Mouse (Mus musculus) bone marrow macrophage, adult 2 months (primary cell): ENCODE results near the gene Ccdc92.

Experiments
- CTCF ChIP-seq: IDR thresholded peaks from 2 replicates; pipeline ENCODE4 v1.5.1; 2012; ENCODE audit warnings: low read depth, mild to moderate bottlenecking, low read length, moderate library complexity
- POLR2A ChIP-seq: IDR thresholded peaks from 2 replicates; pipeline ENCODE4 v1.6.1; 2012; ENCODE audit warnings: mild to moderate bottlenecking, low read depth, low read length, borderline replicate concordance

DNA sequence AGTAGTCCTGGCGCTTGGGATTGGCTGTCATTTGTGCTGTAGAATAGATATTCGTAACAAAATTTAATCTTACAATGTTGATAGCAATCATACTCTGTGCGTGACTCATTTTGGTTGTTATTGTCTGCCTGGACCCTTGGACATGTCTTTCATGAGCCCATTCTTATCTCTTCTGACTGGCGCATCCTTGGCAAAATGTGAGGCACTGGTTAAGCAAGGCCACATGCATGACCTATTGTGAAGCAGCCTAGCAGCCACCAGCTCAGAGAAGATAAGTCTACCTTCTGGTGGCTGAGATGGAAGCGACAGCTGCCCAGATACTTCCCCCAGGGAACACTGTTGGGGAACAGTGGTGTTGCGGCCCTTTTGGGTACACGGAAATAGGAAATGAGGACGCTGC is 26.4 kb upstream of the Ccdc92 start:
- TF ChIP-seq CTCF (no peak), POLR2A (no peak)
